Mouse (Mus musculus): ENCODE data around the gene Osbpl2. TPM values are rescaled to one million over a fixed set of nuclear protein-coding genes. Genes with fewer than 3 reads are reported as not detected.

The Osbpl2 gene
- total and polyA plus RNA-seq, 3 experiments: 13.3 to 25.5 TPM; not detected in 1

- DNase-seq (ENCODE audit: low read depth, low spot score): peak; percentile 70
- 0 out of 2 replicates have a peak, but pooled peaks have one; percentile 2 for TF ChIP-seq RAD21 (IDR thresholded peaks at IDR 0.05; ENCODE audit: low read depth, low read length)
- peak; percentile 33 for TF ChIP-seq SMC3 (IDR thresholded peaks at IDR 0.05; ENCODE audit: low read depth, low read length)
- no peak for TF ChIP-seq UBTF (IDR thresholded peaks at IDR 0.05; ENCODE audit: borderline replicate concordance, insufficient read depth, low read depth, low read length)
- peak in 2 of 3 experiments; percentile 9 to 40; a peak in 3 of 6 replicates for TF ChIP-seq CTCF (IDR thresholded peaks at IDR 0.05 in 2 of 3, conservative IDR thresholded peaks at IDR 0.05 in 1 of 3; ENCODE audit: control insufficient read depth in 1 of 3, insufficient read depth in 1 of 3, low read depth in 2 of 3, low read length in 3 of 3, poor library complexity in 1 of 3, severe bottlenecking in 1 of 3)
- peak; percentile 73 for TF ChIP-seq TBP (IDR thresholded peaks at IDR 0.05; ENCODE audit: low read depth, low read length)
- 0 out of 2 replicates have a peak, but pooled peaks have one; percentile 34 for TF ChIP-seq MAX (IDR thresholded peaks at IDR 0.05; ENCODE audit: low read length)
- 0 out of 2 replicates have a peak, but pooled peaks have one; percentile 17 for TF ChIP-seq ELF1 (IDR thresholded peaks at IDR 0.05; ENCODE audit: low read depth, low read length)
- no peak for TF ChIP-seq ZMIZ1 (IDR thresholded peaks at IDR 0.05; ENCODE audit: low read depth, low read length)
- Histone ChIP-seq H3K36me3 (ENCODE audit: control insufficient read depth in 1 of 2, insufficient read depth in 2 of 2, low read length in 2 of 2) (no peaks in the 10 kb centered on the region), H3K79me2 (ENCODE audit: control insufficient read depth, insufficient read depth, low read length, poor library complexity) (no peaks in the 10 kb centered on the region), H3K27ac (ENCODE audit: control insufficient read depth, low read depth, low read length) (no peak overlapping the region), H3K9ac (ENCODE audit: control insufficient read depth, low read depth, low read length, poor library complexity, severe bottlenecking) (no peak overlapping the region), H3K9me3 (replicated peaks; ENCODE audit: insufficient read depth, low read length) (no peaks in the 10 kb centered on the region), H3K27me3 (ENCODE audit: control insufficient read depth in 1 of 2, insufficient read depth in 2 of 2, low read length in 2 of 2) (no peaks in the 10 kb centered on the region), H3K4me1 (ENCODE audit: control insufficient read depth in 1 of 2, insufficient read depth in 2 of 2, low read length in 2 of 2) (0 out of 4 replicates have a peak, but pooled peaks cover 0 to 5% of the 10 kb centered on the region in 2 experiments), H3K4me3 (ENCODE audit: control insufficient read depth in 1 of 2, insufficient read depth in 1 of 2, low read depth in 2 of 2, low read length in 2 of 2) (no peak overlapping the region)
Observed at GRCm38 (mm10) chr2:180208976-180209375, 89.9 kb downstream of the Osbpl2 start.

GRCm38 (mm10) chr2:180212255-180212654, 93.1 kb downstream of the Osbpl2 start:
- Histone ChIP-seq H3K27me3 (ENCODE audit: control insufficient read depth in 1 of 2, insufficient read depth in 2 of 2, low read length in 2 of 2) (no peaks in the 10 kb centered on the region), H3K4me1 (ENCODE audit: control insufficient read depth in 1 of 2, insufficient read depth in 2 of 2, low read length in 2 of 2) (0 out of 4 replicates have a peak, but pooled peaks cover 0 to 5% of the 10 kb centered on the region in 2 experiments), H3K4me3 (ENCODE audit: control insufficient read depth in 1 of 2, insufficient read depth in 1 of 2, low read depth in 2 of 2, low read length in 2 of 2) (no peak overlapping the region), H3K36me3 (ENCODE audit: control insufficient read depth in 1 of 2, insufficient read depth in 2 of 2, low read length in 2 of 2) (no peaks in the 10 kb centered on the region), H3K27ac (ENCODE audit: control insufficient read depth, low read depth, low read length) (no peak overlapping the region), H3K9me3 (replicated peaks; ENCODE audit: insufficient read depth, low read length) (no peaks in the 10 kb centered on the region), H3K79me2 (ENCODE audit: control insufficient read depth, insufficient read depth, low read length, poor library complexity) (no peaks in the 10 kb centered on the region), H3K9ac (ENCODE audit: control insufficient read depth, low read depth, low read length, poor library complexity, severe bottlenecking) (no peak overlapping the region)
- no peak for DNase-seq (ENCODE audit: low read depth, low spot score)
- TF ChIP-seq RAD21 (IDR thresholded peaks at IDR 0.05; ENCODE audit: low read depth, low read length) (peak; percentile 16), BHLHE40 (IDR thresholded peaks at IDR 0.05; ENCODE audit: borderline replicate concordance, low read depth, low read length) (no peak), USF1 (IDR thresholded peaks at IDR 0.05; ENCODE audit: low read depth, low read length) (no peak), CTCF (IDR thresholded peaks at IDR 0.05 in 2 of 3, conservative IDR thresholded peaks at IDR 0.05 in 1 of 3; ENCODE audit: control insufficient read depth in 1 of 3, insufficient read depth in 1 of 3, low read depth in 2 of 3, low read length in 3 of 3, poor library complexity in 1 of 3, severe bottlenecking in 1 of 3) (peak in 1 of 3 experiments; percentile 31; a peak in 1 of 6 replicates), SMC3 (IDR thresholded peaks at IDR 0.05; ENCODE audit: low read depth, low read length) (peak; percentile 19)

Other genes with a start within 250 kb of the Osbpl2 start
- gene Taf4, start 142.7 kb upstream of the Osbpl2 start, total RNA-seq (2012; rRNA removed): 6.3 and 9.9 TPM in 2 replicates
- 10 to 100 TPM in 1 of 2 experiments, not detected in 1; 21.8 TPM for gene Taf4, start 142.7 kb upstream of the Osbpl2 start, polyA plus RNA-seq (2012; ENCODE audit: insufficient read depth in 1 of 2, insufficient read length in 2 of 2, low read depth in 1 of 2, low replicate concordance in 2 of 2, missing spikeins in 1 of 2)
- 33.9 and 34.2 TPM in 2 replicates for gene Lsm14b, start 94.3 kb upstream of the Osbpl2 start, total RNA-seq (2012; rRNA removed)
- gene Lsm14b, start 94.3 kb upstream of the Osbpl2 start, polyA plus RNA-seq (2012; ENCODE audit: insufficient read depth in 1 of 2, insufficient read length in 2 of 2, low read depth in 1 of 2, low replicate concordance in 2 of 2, missing spikeins in 1 of 2): 10 to 100 TPM in 1 of 2 experiments, not detected in 1; 44.4 TPM
- 515 and 606 TPM in 2 replicates for gene Psma7, start 76.9 kb upstream of the Osbpl2 start, total RNA-seq (2012; rRNA removed)
- gene Psma7, start 76.9 kb upstream of the Osbpl2 start, polyA plus RNA-seq (2012; ENCODE audit: insufficient read depth in 1 of 2, insufficient read length in 2 of 2, low read depth in 1 of 2, low replicate concordance in 2 of 2, missing spikeins in 1 of 2): 100 to 1,000 TPM; 394 to 458 TPM
- 2.8 and 3.1 TPM in 2 replicates for gene Ss18l1, start 76.8 kb upstream of the Osbpl2 start, total RNA-seq (2012; rRNA removed)
- gene Ss18l1, start 76.8 kb upstream of the Osbpl2 start, polyA plus RNA-seq (2012; ENCODE audit: insufficient read depth in 1 of 2, insufficient read length in 2 of 2, low read depth in 1 of 2, low replicate concordance in 2 of 2, missing spikeins in 1 of 2): 1 to 10 TPM in 1 of 2 experiments, not detected in 1; 4.3 TPM
- gene Mtg2, start 48.7 kb upstream of the Osbpl2 start, total RNA-seq (2012; rRNA removed): 35.2 and 41.2 TPM in 2 replicates
- gene Mtg2, start 48.7 kb upstream of the Osbpl2 start, polyA plus RNA-seq (2012; ENCODE audit: insufficient read depth in 1 of 2, insufficient read length in 2 of 2, low read depth in 1 of 2, low replicate concordance in 2 of 2, missing spikeins in 1 of 2): 10 to 100 TPM in 1 of 2 experiments, not detected in 1; 30.9 TPM
- not detected in 2 replicates for gene Hrh3, start 14.8 kb upstream of the Osbpl2 start, total RNA-seq (2012; rRNA removed)
- not detected for gene Hrh3, start 14.8 kb upstream of the Osbpl2 start, polyA plus RNA-seq (2012; ENCODE audit: insufficient read depth in 1 of 2, insufficient read length in 2 of 2, low read depth in 1 of 2, low replicate concordance in 2 of 2, missing spikeins in 1 of 2)
- gene Adrm1, start 52.2 kb downstream of the Osbpl2 start, total RNA-seq (2012; rRNA removed): 287 and 295 TPM in 2 replicates
- gene Adrm1, start 52.2 kb downstream of the Osbpl2 start, polyA plus RNA-seq (2012; ENCODE audit: insufficient read depth in 1 of 2, insufficient read length in 2 of 2, low read depth in 1 of 2, low replicate concordance in 2 of 2, missing spikeins in 1 of 2): 100 to 1,000 TPM in 1 of 2 experiments, not detected in 1; 312 TPM
- 4.5 and 6.1 TPM in 2 replicates for gene Lama5, start 106.6 kb downstream of the Osbpl2 start, total RNA-seq (2012; rRNA removed)
- 10 to 100 TPM in 1 of 2 experiments, not detected in 1; 14.6 TPM for gene Lama5, start 106.6 kb downstream of the Osbpl2 start, polyA plus RNA-seq (2012; ENCODE audit: insufficient read depth in 1 of 2, insufficient read length in 2 of 2, low read depth in 1 of 2, low replicate concordance in 2 of 2, missing spikeins in 1 of 2)
- gene Rps21, start 138.1 kb downstream of the Osbpl2 start, total RNA-seq (2012; rRNA removed): 4,335 and 4,916 TPM in 2 replicates
- gene Rps21, start 138.1 kb downstream of the Osbpl2 start, polyA plus RNA-seq (2012; ENCODE audit: insufficient read depth in 1 of 2, insufficient read length in 2 of 2, low read depth in 1 of 2, low replicate concordance in 2 of 2, missing spikeins in 1 of 2): 1,000 to 10,000 TPM in 1 of 2 experiments, 100 to 1,000 TPM in 1; 995 to 1,182 TPM
- gene Cables2, start 154.2 kb downstream of the Osbpl2 start, total RNA-seq (2012; rRNA removed): 9.3 and 10.7 TPM in 2 replicates
- 10 to 100 TPM in 1 of 2 experiments, not detected in 1; 16.7 TPM for gene Cables2, start 154.2 kb downstream of the Osbpl2 start, polyA plus RNA-seq (2012; ENCODE audit: insufficient read depth in 1 of 2, insufficient read length in 2 of 2, low read depth in 1 of 2, low replicate concordance in 2 of 2, missing spikeins in 1 of 2)
- gene Rbbp8nl, start 170.6 kb downstream of the Osbpl2 start, total RNA-seq (2012; rRNA removed): not detected in 2 replicates
- not detected for gene Rbbp8nl, start 170.6 kb downstream of the Osbpl2 start, polyA plus RNA-seq (2012; ENCODE audit: insufficient read depth in 1 of 2, insufficient read length in 2 of 2, low read depth in 1 of 2, low replicate concordance in 2 of 2, missing spikeins in 1 of 2)
- not detected in 2 replicates for gene Gata5, start 215.4 kb downstream of the Osbpl2 start, total RNA-seq (2012; rRNA removed)
- gene Gata5, start 215.4 kb downstream of the Osbpl2 start, polyA plus RNA-seq (2012; ENCODE audit: insufficient read depth in 1 of 2, insufficient read length in 2 of 2, low read depth in 1 of 2, low replicate concordance in 2 of 2, missing spikeins in 1 of 2): not detected

All from MEL (cell line).